Mouse (Mus musculus): ENCODE data around the gene Nav2. TPM values are rescaled to one million over a fixed set of nuclear protein-coding genes. Genes with fewer than 3 reads are reported as not detected.

Gene Nav2
- total and polyA plus RNA-seq, 3 experiments: 2.0 to 2.7 TPM; not detected in 1

DNA sequence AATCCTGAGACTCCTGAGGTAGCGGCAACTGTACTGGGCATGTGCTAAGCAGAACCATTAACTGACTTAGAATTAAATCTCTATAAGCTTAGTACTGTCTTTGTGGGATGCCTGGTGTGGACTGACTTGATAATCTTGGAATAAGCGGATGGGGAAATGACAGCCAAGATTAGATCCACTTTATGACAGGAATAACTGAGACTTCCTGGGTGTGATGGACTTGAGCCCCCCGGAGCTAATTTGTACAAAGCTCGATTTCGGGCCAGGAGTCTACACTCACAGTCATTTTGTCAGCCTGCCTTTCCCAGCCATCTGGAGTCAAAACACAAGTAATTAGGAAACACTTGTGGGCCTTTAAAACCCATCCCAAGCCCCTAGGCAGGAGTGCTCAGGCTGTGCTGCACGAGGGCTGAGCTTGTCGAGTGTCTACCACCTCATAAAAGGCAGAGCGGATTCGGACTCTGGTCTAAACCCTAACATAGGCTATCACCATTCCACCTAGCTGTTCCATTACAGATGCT, 359.9 kb downstream of the Nav2 start:
- DNase-seq (ENCODE audit: low read depth, low spot score): no peak
- H3K27me3 ChIP-seq (ENCODE audit: control insufficient read depth in 1 of 2, insufficient read depth in 2 of 2, low read length in 2 of 2): no peaks in the 10 kb centered on the region
- H3K4me1 ChIP-seq (ENCODE audit: control insufficient read depth in 1 of 2, insufficient read depth in 2 of 2, low read length in 2 of 2): peaks cover 4 to 9% of the 10 kb centered on the region in 2 experiments
- TF ChIP-seq ZNF384 (IDR thresholded peaks at IDR 0.05; ENCODE audit: low read depth, low read length): no peak
- TF ChIP-seq ZMIZ1 (IDR thresholded peaks at IDR 0.05; ENCODE audit: low read depth, low read length): no peak
- no peak overlapping the region for H3K4me3 ChIP-seq (ENCODE audit: control insufficient read depth in 1 of 2, insufficient read depth in 1 of 2, low read depth in 2 of 2, low read length in 2 of 2)
- H3K79me2 ChIP-seq (ENCODE audit: control insufficient read depth, insufficient read depth, low read length, poor library complexity): no peaks in the 10 kb centered on the region
- no peak overlapping the region for H3K9ac ChIP-seq (ENCODE audit: control insufficient read depth, low read depth, low read length, poor library complexity, severe bottlenecking)
- H3K9me3 ChIP-seq (replicated peaks; ENCODE audit: insufficient read depth, low read length): no peaks in the 10 kb centered on the region
- H3K27ac ChIP-seq (ENCODE audit: control insufficient read depth, low read depth, low read length): no peak overlapping the region
- peaks cover 0 to 11% of the 10 kb centered on the region in 2 experiments; a peak in 2 of 4 replicates for H3K36me3 ChIP-seq (ENCODE audit: control insufficient read depth in 1 of 2, insufficient read depth in 2 of 2, low read length in 2 of 2)

- H3K27ac ChIP-seq (ENCODE audit: control insufficient read depth, low read depth, low read length): no peak overlapping the region
- no peaks in the 10 kb centered on the region for H3K27me3 ChIP-seq (ENCODE audit: control insufficient read depth in 1 of 2, insufficient read depth in 2 of 2, low read length in 2 of 2)
- H3K4me1 ChIP-seq (ENCODE audit: control insufficient read depth in 1 of 2, insufficient read depth in 2 of 2, low read length in 2 of 2): peaks cover 14 to 31% of the 10 kb centered on the region in 2 experiments
- peaks cover 0 to 30% of the 10 kb centered on the region in 2 experiments; a peak in 2 of 4 replicates for H3K36me3 ChIP-seq (ENCODE audit: control insufficient read depth in 1 of 2, insufficient read depth in 2 of 2, low read length in 2 of 2)
- TF ChIP-seq USF1 (IDR thresholded peaks at IDR 0.05; ENCODE audit: low read depth, low read length) (no peak), NELFE (IDR thresholded peaks at IDR 0.05; ENCODE audit: low read depth, low read length) (no peak), MYC (IDR thresholded peaks at IDR 0.05; ENCODE audit: low read depth, low read length) (no peak), BHLHE40 (IDR thresholded peaks at IDR 0.05; ENCODE audit: borderline replicate concordance, low read depth, low read length) (no peak), MXI1 (IDR thresholded peaks at IDR 0.05; ENCODE audit: low read depth, low read length) (no peak), TBP (IDR thresholded peaks at IDR 0.05; ENCODE audit: low read depth, low read length) (no peak), JUND (IDR thresholded peaks at IDR 0.05; ENCODE audit: low read depth, low read length) (no peak), POLR2AphosphoS2 (IDR thresholded peaks at IDR 0.05; ENCODE audit: low read length) (no peak), POLR2A (IDR thresholded peaks at IDR 0.05; ENCODE audit: control insufficient read depth in 1 of 2, insufficient read depth in 1 of 2, low read depth in 1 of 2, low read length in 2 of 2, poor library complexity in 1 of 2) (no peak), ELF1 (IDR thresholded peaks at IDR 0.05; ENCODE audit: low read depth, low read length) (no peak), USF2 (IDR thresholded peaks at IDR 0.05; ENCODE audit: borderline replicate concordance in 1 of 2, insufficient read depth in 1 of 2, low read depth in 1 of 2, low read length in 2 of 2) (no peak), TCF12 (IDR thresholded peaks at IDR 0.05; ENCODE audit: low read depth, low read length) (no peak), EP300 (IDR thresholded peaks at IDR 0.05; ENCODE audit: low read depth in 1 of 2, low read length in 2 of 2) (no peak), SMC3 (IDR thresholded peaks at IDR 0.05; ENCODE audit: low read depth, low read length) (no peak), CTCF (IDR thresholded peaks at IDR 0.05 in 2 of 3, conservative IDR thresholded peaks at IDR 0.05 in 1 of 3; ENCODE audit: control insufficient read depth in 1 of 3, insufficient read depth in 1 of 3, low read depth in 2 of 3, low read length in 3 of 3, poor library complexity in 1 of 3, severe bottlenecking in 1 of 3) (no peak), UBTF (IDR thresholded peaks at IDR 0.05; ENCODE audit: borderline replicate concordance, insufficient read depth, low read depth, low read length) (no peak), TAL1 (IDR thresholded peaks at IDR 0.05; ENCODE audit: low read length) (no peak)
- H3K9ac ChIP-seq (ENCODE audit: control insufficient read depth, low read depth, low read length, poor library complexity, severe bottlenecking): no peak overlapping the region
- no peak overlapping the region for H3K4me3 ChIP-seq (ENCODE audit: control insufficient read depth in 1 of 2, insufficient read depth in 1 of 2, low read depth in 2 of 2, low read length in 2 of 2)
- DNase-seq (ENCODE audit: low read depth, low spot score): no peak
- H3K79me2 ChIP-seq (ENCODE audit: control insufficient read depth, insufficient read depth, low read length, poor library complexity): no peaks in the 10 kb centered on the region
- H3K9me3 ChIP-seq (replicated peaks; ENCODE audit: insufficient read depth, low read length): no peaks in the 10 kb centered on the region
Measured at GRCm38 (mm10) chr7:49270855-49271254, 362.3 kb downstream of the Nav2 start.

Measured in MEL (cell line).